ENCODE assay signal across 23 mouse cellular contexts in genomic region chr15:95068023-95068422, GRCm38 (mm10).
DNase-seq lines count a peak whose midpoint lies in the region; ATAC-seq lines count a peak whose summit lies in the region.
"Had no signal": no experiment of that assay in that cellular context is flagged by ENCODE, and none has a peak within 500 bp of the region (broad histone marks: within the 10 kb centered on the region; RNA-seq: fewer than 3 reads in every experiment).

No protein-coding gene starts in this region.

- H3K27ac ChIP-seq in liver, embryonic 11.5 days (ENCODE audit: low read depth, low read length), result no peak overlapping the region
- H3K27ac ChIP-seq: embryonic facial prominence, embryonic 12.5 days; embryonic facial prominence, embryonic 15.5 days; gastrocnemius, adult 2 months; hindbrain, embryonic 12.5 days; hindbrain, embryonic 15.5 days had no signal

- H3K27me3 ChIP-seq in liver, embryonic 11.5 days (replicated peaks; ENCODE audit: control insufficient read depth, insufficient read depth, low read length), result no peaks in the 10 kb centered on the region
- H3K27me3 ChIP-seq: CH12.LX; embryonic facial prominence, embryonic 12.5 days; embryonic facial prominence, embryonic 15.5 days; hindbrain, embryonic 12.5 days; hindbrain, embryonic 15.5 days; Patski had no signal

- no peak overlapping the region for H3K9ac ChIP-seq in liver, embryonic 11.5 days (ENCODE audit: low read depth, low read length)
- H3K9ac ChIP-seq: embryonic facial prominence, embryonic 12.5 days; embryonic facial prominence, embryonic 15.5 days; forebrain, postnatal 0 days; hindbrain, embryonic 12.5 days; hindbrain, embryonic 15.5 days had no signal

- H3K4me2 ChIP-seq in liver, embryonic 11.5 days, result no peak overlapping the region
- H3K4me2 ChIP-seq: embryonic facial prominence, embryonic 12.5 days; embryonic facial prominence, embryonic 15.5 days; heart, embryonic 11.5 days; hindbrain, embryonic 12.5 days; hindbrain, embryonic 15.5 days had no signal

- peak; percentile 43 to 53 for DNase-seq in cerebellum, adult 18-20 months
- peak; percentile 32 for DNase-seq in cerebellum, postnatal 36 days
- DNase-seq in cerebellum, adult 11 months, result no peak
- peak; percentile 85 for DNase-seq in brain, adult 2 months (ENCODE audit: low read depth, low spot score)
- no peak for DNase-seq in liver, embryonic 11.5 days (ENCODE audit: low spot score)
- DNase-seq: adrenal gland, postnatal 10 days; B cell, adult 2 months; forebrain, postnatal 0 days; gastrocnemius, adult 2 months; gastrocnemius, postnatal 14 days; heart, adult 11 months; kidney, adult 2 months had no signal

- H3K4me1 ChIP-seq in liver, embryonic 11.5 days (replicated peaks; ENCODE audit: control insufficient read depth, insufficient read depth, low read length), result no peaks in the 10 kb centered on the region
- H3K4me1 ChIP-seq: embryonic facial prominence, embryonic 12.5 days; embryonic facial prominence, embryonic 15.5 days had no signal

- no peak overlapping the region for H3K4me3 ChIP-seq in liver, embryonic 11.5 days (ENCODE audit: low read depth, low read length)
- H3K4me3 ChIP-seq: embryonic facial prominence, embryonic 12.5 days; embryonic facial prominence, embryonic 15.5 days; gastrocnemius, adult 2 months; hindbrain, embryonic 12.5 days; hindbrain, embryonic 15.5 days had no signal

- H3K9me3 ChIP-seq in liver, embryonic 11.5 days (ENCODE audit: control insufficient read depth, low read length), result no peaks in the 10 kb centered on the region; the same call in 1 of the 2 replicates
- H3K9me3 ChIP-seq: embryonic facial prominence, embryonic 12.5 days; embryonic facial prominence, embryonic 15.5 days; hindbrain, embryonic 12.5 days; hindbrain, embryonic 15.5 days had no signal

- 76% methylated on average over 1 of the region's 1 CpGs for WGBS in liver, embryonic 11.5 days

- ATAC-seq in cerebellum, adult (ENCODE audit: insufficient number of reproducible peaks, low FRiP score, low TSS enrichment), result no peak
- no peak for ATAC-seq in liver, embryonic 11.5 days (replicated peaks; ENCODE audit: low FRiP score)
- ATAC-seq: forebrain, embryonic 14.5 days; intestine, postnatal 0 days; Patski had no signal

- no peaks in the 10 kb centered on the region for H3K36me3 ChIP-seq in liver, embryonic 11.5 days (ENCODE audit: control insufficient read depth, insufficient read depth, low read length)
- H3K36me3 ChIP-seq: embryonic facial prominence, embryonic 12.5 days; embryonic facial prominence, embryonic 15.5 days; G1E; hindbrain, embryonic 12.5 days; hindbrain, embryonic 15.5 days had no signal

Comparison
In these comparisons a context has a peak if more than half of its experiments do, and no peak if none do; other contexts are left out.
1. DNase-seq: peak in cerebellum, adult 18-20 months (2 of 2), cerebellum, postnatal 36 days (2 of 2) and brain, adult 2 months (single experiment); none in cerebellum, adult 11 months (single experiment) and liver, embryonic 11.5 days (single experiment).